Mouse (Mus musculus): Measurements from ENCODE around the gene Noto.

Gene Noto

DNA sequence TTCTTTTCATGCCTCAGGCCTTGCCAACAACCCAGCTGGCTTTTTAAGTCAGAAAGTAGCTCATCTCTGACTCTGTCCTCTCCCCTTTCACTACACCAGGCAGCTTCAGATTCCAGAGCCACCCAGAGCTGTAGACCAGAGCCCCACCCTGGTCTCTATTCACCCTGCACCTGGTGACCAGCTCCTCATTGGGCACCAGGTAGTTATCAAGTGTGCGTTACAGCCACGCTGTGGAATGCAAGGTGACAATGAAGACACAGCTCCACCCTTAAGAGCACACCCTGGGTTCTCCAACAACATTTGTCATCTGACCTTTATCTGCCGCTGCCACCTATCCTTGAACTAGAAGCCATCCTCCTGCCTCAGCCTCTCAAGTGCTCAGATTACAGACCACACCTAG is 51.9 kb downstream of the Noto start:
- DNase-seq (ENCODE audit: low read depth, low spot score): no peak

DNA sequence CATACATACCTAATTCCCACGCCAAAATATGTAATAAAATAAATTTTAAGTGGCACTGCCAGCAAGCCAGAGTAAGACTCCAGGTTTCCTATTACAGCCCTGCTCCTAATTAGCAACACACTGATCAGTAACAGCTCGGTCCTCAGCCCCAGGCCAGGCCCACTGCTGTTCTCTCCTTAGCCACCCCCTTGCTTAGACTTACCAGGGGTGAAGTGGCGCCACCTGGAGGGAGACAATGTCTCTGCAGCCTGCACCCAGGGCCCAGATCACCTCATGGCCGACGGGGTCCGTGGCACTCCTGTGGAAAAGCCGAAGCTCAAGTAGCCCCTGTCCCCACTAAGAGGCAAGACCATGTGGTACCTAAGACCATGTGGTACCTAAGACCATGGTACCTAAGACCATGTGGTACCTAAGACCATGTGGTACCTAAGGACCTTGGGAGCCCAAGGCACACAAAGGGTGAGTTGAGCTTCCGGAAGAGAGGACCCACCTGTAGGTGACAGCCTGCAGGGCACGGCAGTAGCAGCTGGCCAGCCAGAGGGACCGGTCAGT is 53.8 kb downstream of the Noto start:
- DNase-seq (ENCODE audit: low read depth, low spot score): peak; percentile 61

DNA sequence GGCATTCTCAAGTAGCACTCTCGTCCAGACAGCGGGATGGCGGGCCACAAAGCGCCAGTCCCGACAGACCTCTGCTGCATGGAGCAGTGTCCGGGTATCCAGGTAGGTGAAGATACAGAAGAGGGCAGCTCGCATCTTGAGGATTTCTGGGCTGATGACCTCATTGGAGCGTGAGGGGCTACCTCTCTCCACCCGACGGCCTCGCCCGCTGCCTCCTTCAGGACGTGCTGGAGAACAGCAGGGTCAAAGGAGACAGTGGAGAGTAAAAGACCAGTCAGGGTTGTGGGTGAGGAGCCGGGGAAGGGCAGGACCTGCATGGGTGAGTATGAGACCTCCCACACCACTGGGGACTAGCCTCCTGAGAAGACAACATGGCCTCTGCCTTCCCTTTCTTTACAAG is 54.7 kb downstream of the Noto start:
- no peak for DNase-seq (ENCODE audit: low read depth, low spot score)
